Mouse (Mus musculus): Measurements from ENCODE around the gene Tmem263.

- TF ChIP-seq CTCF (IDR thresholded peaks at IDR 0.05; ENCODE audit: low read depth) (no peak), EP300 (IDR thresholded peaks at IDR 0.05; ENCODE audit: low read depth) (no peak)
These were observed 55.0 kb downstream of the Tmem263 start for GRCm38 (mm10) chr10:85157451-85157850.

Data from liver, postnatal 0 days (tissue).